In the genomic region with DNA sequence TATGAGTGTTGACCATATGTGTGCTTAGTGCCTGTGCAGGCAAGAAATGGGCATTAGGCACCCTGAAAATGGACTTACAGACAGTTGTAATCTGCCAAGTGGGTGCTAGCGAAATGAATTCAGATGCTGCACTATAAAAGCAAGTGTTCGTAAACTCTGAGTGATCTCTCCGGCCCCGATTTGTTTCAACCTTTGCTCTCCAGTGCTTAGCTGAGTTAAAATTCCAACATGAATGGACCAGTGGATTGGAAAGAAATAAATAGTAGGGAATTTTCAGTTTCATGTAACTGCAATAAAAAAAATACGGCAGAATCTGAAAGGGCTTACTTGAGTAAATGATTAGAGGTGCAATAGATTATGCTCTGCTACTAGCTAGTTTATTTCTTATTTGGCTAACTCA, we compare ENCODE assay signal across 17 mouse cellular contexts.
"Had no signal": no experiment of that assay in that cellular context is flagged by ENCODE, and none has a peak within 500 bp of the region (broad histone marks: within the 10 kb centered on the region; RNA-seq: fewer than 3 reads in every experiment).

No protein-coding gene starts in this region.

- H3K36me3 ChIP-seq: lung, embryonic 15.5 days; midbrain, embryonic 13.5 days; midbrain, embryonic 15.5 days; neural tube, embryonic 12.5 days; stomach, embryonic 15.5 days had no signal

- H3K27me3 ChIP-seq: lung, embryonic 15.5 days; megakaryocyte, embryonic 14.5 days; midbrain, embryonic 13.5 days; midbrain, embryonic 15.5 days; neural tube, embryonic 12.5 days; stomach, embryonic 15.5 days had no signal

- H3K4me3 ChIP-seq: lung, embryonic 15.5 days; megakaryocyte, embryonic 14.5 days; midbrain, embryonic 13.5 days; midbrain, embryonic 15.5 days; neural tube, embryonic 12.5 days; stomach, embryonic 15.5 days had no signal

- H3K4me1 ChIP-seq: lung, embryonic 15.5 days; megakaryocyte, embryonic 14.5 days; midbrain, embryonic 13.5 days; midbrain, embryonic 15.5 days; neural tube, embryonic 12.5 days; stomach, embryonic 15.5 days had no signal

- H3K9me3 ChIP-seq: lung, embryonic 15.5 days; midbrain, embryonic 13.5 days; midbrain, embryonic 15.5 days; neural tube, embryonic 12.5 days; stomach, embryonic 15.5 days had no signal

- H3K9ac ChIP-seq: lung, embryonic 15.5 days; midbrain, embryonic 13.5 days; midbrain, embryonic 15.5 days; neural tube, embryonic 12.5 days; stomach, embryonic 15.5 days had no signal

- H3K4me2 ChIP-seq: lung, embryonic 15.5 days; midbrain, embryonic 11.5 days; midbrain, embryonic 13.5 days; midbrain, embryonic 15.5 days; neural tube, embryonic 12.5 days; stomach, embryonic 15.5 days had no signal

- DNase-seq: lung, adult 2 months; lung, postnatal 14 days; lung, postnatal 36 days; right cerebral cortex, postnatal 14 days; thymus, adult 2 months; thymus, postnatal 25 days; thymus, postnatal 4 days had no signal

- ATAC-seq: lung, postnatal 0 days; midbrain, embryonic 13.5 days; midbrain, embryonic 15.5 days had no signal

- H3K27ac ChIP-seq: lung, embryonic 15.5 days; macrophage; midbrain, embryonic 13.5 days; midbrain, embryonic 15.5 days; neural tube, embryonic 12.5 days; stomach, embryonic 15.5 days; stomach, postnatal 0 days had no signal
